Mouse (Mus musculus) liver, embryonic 16.5 days (tissue): Measurements from ENCODE around the gene Gng7. TPM values are rescaled to one million over a fixed set of nuclear protein-coding genes. Genes with fewer than 3 reads are reported as not detected.
A peak's percentile ranks its signal among the peaks of the same experiment; 100 is the strongest.

Source experiments
- ATAC-seq: fragments of 200-750 bp; cut with Nextera tagmentation; 2 replicates; pipeline ENCODE4 v1.8.0; 2017; ENCODE audit warnings: low read depth, mild to moderate bottlenecking, moderate number of reproducible peaks, moderate library complexity
- H3K27ac ChIP-seq: fragments of 300-500 bp; sonication (generic); 2 replicates; pipeline ENCODE4 v1.5.1; 2014; ENCODE audit warnings: mild to moderate bottlenecking, low read length
- H3K27me3 ChIP-seq: fragments of 300-500 bp; sonication (generic); 2 replicates; pipeline ENCODE4 v1.6.1; 2014; ENCODE audit warnings: low read depth, low read length, mixed read lengths; ENCODE audit not compliant: control insufficient read depth, insufficient read depth
- H3K36me3 ChIP-seq: fragments of 300-500 bp; sonication (generic); 2 replicates; pipeline ENCODE4 v1.6.1; 2014; ENCODE audit warnings: mild to moderate bottlenecking; ENCODE audit not compliant: control insufficient read depth, insufficient read depth
- H3K4me1 ChIP-seq: fragments of 300-500 bp; sonication (generic); 2 replicates; pipeline ENCODE4 v1.6.1; 2014; ENCODE audit warnings: low read depth, low read length, mixed read lengths; ENCODE audit not compliant: control insufficient read depth
- H3K4me2 ChIP-seq: fragments of 300-500 bp; sonication (generic); 2 replicates; pipeline ENCODE4 v1.6.1; 2014; ENCODE audit warnings: low read depth, low read length, mixed read lengths
- H3K4me3 ChIP-seq: fragments of 300-500 bp; sonication (generic); 2 replicates; pipeline ENCODE4 v1.5.1; 2014; ENCODE audit warnings: low read depth, mild to moderate bottlenecking, low read length
- H3K9ac ChIP-seq: fragments of 300-500 bp; sonication (generic); 2 replicates; pipeline ENCODE4 v1.6.1; 2014; ENCODE audit warnings: low read depth, low read length
- H3K9me3 ChIP-seq: fragments of 300-500 bp; sonication (generic); replicated peaks from 2 replicates; pipeline ENCODE4 v1.6.1; 2016; ENCODE audit warnings: low read length; ENCODE audit not compliant: control insufficient read depth
- WGBS: fragments of 180-500 bp; shearing (Covaris S2); extraction: QIAGEN DNeasy Blood & Tissue Kit; methylation state at CpG from one replicate; pipeline ENCODE4 v1.1.7; 2014; ENCODE audit not compliant: insufficient replicate concordance; 5-methylcytosine and 5-hydroxymethylcytosine counted together
- polyA plus RNA-seq: library from polyadenylated mRNA; unstranded; fragments of >200 nt; fragmentation: Nextera tagmentation; extraction: Ambion mirVana; gene quantifications from 2 replicates; pipeline ENCODE4 v1.2.1, GENCODE M21; 2015

Gene Gng7
- polyA plus RNA-seq, 1 experiment from 2014 or later: 0.44 TPM

DNA sequence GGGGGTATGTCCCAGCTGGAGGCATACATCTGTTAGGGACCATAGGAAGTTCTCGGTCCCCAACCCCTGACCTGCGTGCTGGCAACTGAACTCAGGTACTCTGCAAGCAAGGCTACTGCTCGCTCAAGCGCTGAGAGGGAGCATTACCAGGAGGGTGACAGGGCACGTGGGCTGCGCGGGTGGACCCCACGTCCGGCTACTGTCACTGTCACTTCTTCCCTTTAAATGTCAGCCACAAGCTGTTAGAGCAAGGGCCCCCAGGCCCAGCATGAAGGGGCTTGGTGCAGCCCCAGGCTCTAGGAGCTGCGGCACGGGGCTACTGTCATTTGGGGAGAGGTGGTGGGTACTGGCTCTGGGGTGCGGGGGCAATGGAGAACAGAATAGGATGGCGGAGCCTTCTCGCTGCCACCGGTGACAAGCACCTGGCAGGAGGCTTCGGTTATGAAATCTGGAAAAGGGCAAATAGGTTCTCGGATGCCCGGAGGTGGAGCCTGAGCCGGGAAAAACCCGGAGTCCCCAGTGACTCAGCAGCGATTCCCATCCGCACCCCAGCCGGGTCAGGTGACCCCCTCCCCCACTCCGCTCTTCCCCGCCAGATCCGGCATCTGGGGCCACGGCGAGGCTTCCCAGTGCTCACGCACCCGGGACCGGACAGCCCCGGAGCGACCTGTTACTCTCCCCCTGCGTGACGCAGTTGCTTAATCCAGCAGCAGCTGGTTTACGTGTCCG is 29.3 kb downstream of the Gng7 start:
- Histone ChIP-seq H3K9ac (peak overlapping the region; percentile 13; the same call in 1 of the 2 replicates), H3K4me3 (peak overlapping the region; percentile 40), H3K4me2 (peak overlapping the region; percentile 66), H3K9me3 (no peaks in the 10 kb centered on the region), H3K27ac (no peak overlapping the region), H3K27me3 (peaks cover 18% of the 10 kb centered on the region), H3K36me3 (no peaks in the 10 kb centered on the region), H3K4me1 (peaks cover 7% of the 10 kb centered on the region)
- WGBS: 9% methylated on average over 37 of the region's 37 CpGs
- ATAC-seq: peak; percentile 46

- WGBS: 74% methylated on average over 12 of the region's 12 CpGs
- Histone ChIP-seq H3K4me1 (peaks cover 7% of the 10 kb centered on the region), H3K9ac (no peak overlapping the region), H3K27me3 (peaks cover 18% of the 10 kb centered on the region), H3K27ac (no peak overlapping the region), H3K36me3 (no peaks in the 10 kb centered on the region), H3K9me3 (no peaks in the 10 kb centered on the region), H3K4me2 (no peak overlapping the region), H3K4me3 (no peak overlapping the region)
- no peak for ATAC-seq
Observed at GRCm38 (mm10) chr10:80984223-80984622, 30.5 kb downstream of the Gng7 start.

DNA sequence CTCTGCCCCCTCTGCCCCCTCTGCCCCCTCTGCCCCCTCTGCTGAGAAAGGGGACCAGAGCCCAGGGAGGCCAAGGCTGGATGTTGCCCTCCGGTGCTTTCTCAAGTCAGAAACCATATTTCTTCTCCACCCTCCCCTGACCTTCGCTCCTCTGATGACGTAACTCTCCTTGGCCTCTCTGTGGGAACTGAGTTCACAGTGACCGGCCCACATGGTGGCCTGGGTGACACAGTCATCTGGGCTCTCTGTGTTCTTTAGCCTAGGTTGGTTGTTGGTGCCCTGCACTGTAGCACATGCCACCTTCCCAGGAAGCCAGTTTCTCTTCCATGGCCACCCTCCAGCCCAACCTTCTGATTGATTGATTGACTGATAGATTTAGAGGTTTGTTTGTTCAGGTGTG is 32.4 kb downstream of the Gng7 start:
- Histone ChIP-seq H3K4me1 (peaks cover 3% of the 10 kb centered on the region), H3K27ac (no peak overlapping the region), H3K4me3 (no peak overlapping the region), H3K27me3 (peaks cover 18% of the 10 kb centered on the region), H3K9ac (no peak overlapping the region), H3K9me3 (no peaks in the 10 kb centered on the region), H3K36me3 (no peaks in the 10 kb centered on the region), H3K4me2 (no peak overlapping the region)
- ATAC-seq: no peak
- 43% methylated on average over 4 of the region's 4 CpGs for WGBS

DNA sequence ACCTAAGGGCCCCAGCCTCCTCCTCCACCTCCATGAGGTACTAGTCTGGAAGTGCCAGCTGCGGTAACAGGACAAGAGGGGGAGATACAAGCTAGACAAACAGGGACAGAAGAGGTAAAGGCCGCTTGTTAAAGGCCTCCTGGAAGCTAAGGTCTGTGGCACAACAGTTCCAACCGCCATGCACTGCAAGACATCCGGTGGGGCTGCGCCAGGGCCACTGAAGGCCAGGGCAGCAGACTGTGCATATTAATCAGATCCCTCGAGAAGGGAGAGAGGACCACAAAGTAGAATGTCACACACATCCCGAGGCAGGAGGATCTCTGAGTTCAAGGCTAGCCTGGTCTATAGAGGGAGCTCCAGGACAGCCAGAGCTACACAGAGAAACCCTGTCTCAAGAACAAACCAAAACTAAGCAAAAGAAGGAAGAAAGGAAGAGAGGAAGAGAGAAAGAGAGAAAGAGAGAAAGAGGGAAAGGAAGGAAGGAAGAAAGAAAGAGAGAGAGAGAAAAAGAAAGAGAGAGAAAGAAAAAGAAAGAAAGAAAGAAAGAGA is 33.1 kb downstream of the Gng7 start:
- Histone ChIP-seq H3K27ac (no peak overlapping the region), H3K4me3 (no peak overlapping the region), H3K27me3 (peaks cover 18% of the 10 kb centered on the region), H3K9me3 (no peaks in the 10 kb centered on the region), H3K4me2 (no peak overlapping the region), H3K9ac (no peak overlapping the region), H3K4me1 (peaks cover 3% of the 10 kb centered on the region), H3K36me3 (no peaks in the 10 kb centered on the region)
- no peak for ATAC-seq
- WGBS: 32% methylated on average over 7 of the region's 7 CpGs

GRCm38 (mm10) chr10:80975478-80975877 is 39.3 kb downstream of the Gng7 start:
- H3K9ac ChIP-seq: no peak overlapping the region
- peaks cover 3% of the 10 kb centered on the region for H3K4me1 ChIP-seq
- H3K27me3 ChIP-seq: no peaks in the 10 kb centered on the region
- 73% methylated on average over 11 of the region's 11 CpGs for WGBS
- no peak overlapping the region for H3K27ac ChIP-seq
- no peaks in the 10 kb centered on the region for H3K9me3 ChIP-seq
- peak; percentile 64; the same call in 1 of the 2 replicates for ATAC-seq
- no peak overlapping the region for H3K4me3 ChIP-seq
- H3K4me2 ChIP-seq: no peak overlapping the region
- no peaks in the 10 kb centered on the region for H3K36me3 ChIP-seq

GRCm38 (mm10) chr10:80973722-80974121 is 41.0 kb downstream of the Gng7 start:
- Histone ChIP-seq H3K27ac (no peak overlapping the region), H3K36me3 (no peaks in the 10 kb centered on the region), H3K4me2 (no peak overlapping the region), H3K4me1 (peaks cover 3% of the 10 kb centered on the region), H3K9ac (no peak overlapping the region), H3K4me3 (no peak overlapping the region), H3K9me3 (no peaks in the 10 kb centered on the region), H3K27me3 (no peaks in the 10 kb centered on the region)
- ATAC-seq: no peak
- 58% methylated on average over 1 of the region's 1 CpGs for WGBS

DNA sequence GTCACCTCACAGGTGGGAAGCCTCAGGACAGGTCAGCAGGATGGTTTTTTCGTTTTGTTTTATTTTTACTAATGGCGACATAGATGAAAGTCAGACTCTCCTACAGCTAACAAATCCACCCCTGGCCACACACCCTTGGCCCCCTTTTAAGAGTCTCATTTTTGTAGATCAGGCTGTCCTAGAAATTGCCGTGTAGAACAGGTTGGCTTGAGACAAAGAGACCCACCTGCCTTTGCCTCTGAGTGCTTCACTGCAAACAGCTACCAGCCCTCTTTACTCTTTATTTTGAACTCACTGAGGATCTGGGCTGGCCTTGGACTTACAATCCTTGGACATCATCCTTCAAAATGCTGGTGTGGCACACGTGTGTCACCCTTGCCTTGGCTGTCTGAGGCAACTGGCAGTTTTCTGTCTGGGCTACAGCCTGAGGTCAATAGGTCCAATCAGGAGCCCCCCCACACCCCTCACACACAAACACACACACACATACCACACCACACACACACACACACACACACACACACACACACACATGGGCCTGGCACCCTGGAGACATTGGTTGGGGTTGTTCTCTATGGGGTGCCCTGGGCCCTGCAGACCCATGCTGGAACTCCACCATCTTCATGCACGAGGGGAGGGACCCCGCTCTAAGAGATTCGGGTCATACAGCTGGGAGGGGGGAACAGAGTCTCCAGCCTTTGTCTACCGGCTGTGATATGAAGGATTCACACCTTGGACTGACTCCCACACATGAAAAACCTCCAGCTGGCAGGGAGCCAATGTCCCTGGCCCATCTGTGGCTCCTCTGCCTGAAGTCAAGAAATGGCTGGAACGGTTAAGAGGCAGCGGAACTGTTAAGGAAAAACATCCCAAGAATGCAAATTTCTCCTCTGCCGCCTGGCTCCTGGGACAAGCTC is 42.4 kb downstream of the Gng7 start:
- no peak for ATAC-seq
- WGBS: 56% methylated on average over 11 of the region's 11 CpGs
- H3K9me3 ChIP-seq: no peaks in the 10 kb centered on the region
- H3K9ac ChIP-seq: no peak overlapping the region
- no peak overlapping the region for H3K27ac ChIP-seq
- H3K4me2 ChIP-seq: no peak overlapping the region
- no peak overlapping the region for H3K4me3 ChIP-seq
- H3K4me1 ChIP-seq: peaks cover 4% of the 10 kb centered on the region
- H3K27me3 ChIP-seq: no peaks in the 10 kb centered on the region
- H3K36me3 ChIP-seq: no peaks in the 10 kb centered on the region

DNA sequence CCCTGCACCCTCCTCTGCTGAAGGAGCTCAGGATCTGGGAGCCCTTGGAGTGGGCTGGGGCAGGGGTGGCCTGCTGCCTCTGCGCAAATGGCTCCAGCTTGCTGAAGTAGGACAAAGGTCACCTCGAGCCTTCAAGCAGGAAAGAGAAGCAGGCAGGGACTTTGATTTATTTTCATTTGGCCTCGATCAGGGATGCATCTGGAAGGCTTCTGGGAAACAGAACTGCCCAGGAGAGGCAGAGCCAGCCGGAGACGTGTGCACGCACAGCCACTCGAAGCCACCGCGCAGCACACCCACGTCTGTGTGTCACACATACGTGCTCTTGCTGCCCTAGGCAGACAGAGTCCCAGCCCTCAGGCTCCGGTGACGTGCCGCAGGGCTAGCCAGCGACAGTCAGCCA is 43.2 kb downstream of the Gng7 start:
- peaks cover 12% of the 10 kb centered on the region for H3K4me1 ChIP-seq
- ATAC-seq: no peak
- no peak overlapping the region for H3K27ac ChIP-seq
- H3K27me3 ChIP-seq: no peaks in the 10 kb centered on the region
- no peak overlapping the region for H3K9ac ChIP-seq
- 71% methylated on average over 15 of the region's 15 CpGs for WGBS
- H3K9me3 ChIP-seq: no peaks in the 10 kb centered on the region
- no peaks in the 10 kb centered on the region for H3K36me3 ChIP-seq
- no peak overlapping the region for H3K4me2 ChIP-seq
- H3K4me3 ChIP-seq: no peak overlapping the region

GRCm38 (mm10) chr10:80970159-80970558 is 44.6 kb downstream of the Gng7 start:
- Histone ChIP-seq H3K27me3 (no peaks in the 10 kb centered on the region), H3K4me3 (no peak overlapping the region), H3K27ac (no peak overlapping the region), H3K36me3 (no peaks in the 10 kb centered on the region), H3K4me2 (no peak overlapping the region), H3K4me1 (peaks cover 12% of the 10 kb centered on the region), H3K9me3 (no peaks in the 10 kb centered on the region), H3K9ac (no peak overlapping the region)
- 60% methylated on average over 8 of the region's 8 CpGs for WGBS
- ATAC-seq: no peak
